Mouse (Mus musculus): Measurements from ENCODE around the gene Fbln1. TPM values are rescaled to one million over a fixed set of nuclear protein-coding genes. Genes with fewer than 3 reads are reported as not detected.

Fbln1 gene
- 45.3 and 47.0 TPM in 2 replicates for total RNA-seq (2021)
- long read RNA-seq, experiment 1, transcript Fbln1-201 (17 exons, 3,659 nt): minor isoform, 28 of 80 reads
- long read RNA-seq, experiment 1, transcript Fbln1-202 (15 exons, 2,273 nt): major isoform, 47 of 80 reads
- long read RNA-seq, experiment 1, partial matches to known transcripts: 3 of 80 reads
- long read RNA-seq, experiment 1, other reads (novel, unspliced or antisense): 2 of 80 reads
- long read RNA-seq, experiment 2, transcript Fbln1-202 (15 exons, 2,273 nt): major isoform, 34 of 65 reads
- long read RNA-seq, experiment 2, transcript Fbln1-201 (17 exons, 3,659 nt): minor isoform, 17 of 65 reads
- long read RNA-seq, experiment 2, partial matches to known transcripts: 8 of 65 reads
- long read RNA-seq, experiment 2, other reads (novel, unspliced or antisense): 6 of 65 reads

- peak; percentile 89 for DNase-seq
Measured at GRCm38 (mm10) chr15:85205792-85206702, at the start of gene Fbln1. Gene Fbln1, plus strand, starts transcription at chr15:85205949.

DNA sequence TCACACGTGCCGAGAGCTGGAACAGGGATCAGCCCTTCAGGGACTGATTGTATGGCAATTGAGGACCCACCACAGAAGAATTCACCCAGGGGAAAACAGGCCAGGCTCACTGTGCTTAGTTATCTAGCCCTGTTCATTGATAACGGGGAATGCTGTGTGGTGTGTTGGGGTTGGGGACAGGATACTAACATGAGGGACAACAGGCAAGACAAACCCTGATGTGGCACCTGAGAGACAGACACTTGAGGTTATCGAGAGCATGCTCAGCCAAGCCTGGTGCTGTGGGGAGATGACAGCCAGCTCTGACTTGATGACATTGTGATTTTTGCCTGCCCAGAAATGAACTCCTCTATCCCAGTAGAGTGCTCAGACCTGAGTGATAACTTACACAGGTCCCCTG is 49.6 kb upstream of the Fbln1 start:
- DNase-seq: no peak

GRCm38 (mm10) chr15:85161416-85161815 is 44.3 kb upstream of the Fbln1 start:
- DNase-seq: no peak

DNA sequence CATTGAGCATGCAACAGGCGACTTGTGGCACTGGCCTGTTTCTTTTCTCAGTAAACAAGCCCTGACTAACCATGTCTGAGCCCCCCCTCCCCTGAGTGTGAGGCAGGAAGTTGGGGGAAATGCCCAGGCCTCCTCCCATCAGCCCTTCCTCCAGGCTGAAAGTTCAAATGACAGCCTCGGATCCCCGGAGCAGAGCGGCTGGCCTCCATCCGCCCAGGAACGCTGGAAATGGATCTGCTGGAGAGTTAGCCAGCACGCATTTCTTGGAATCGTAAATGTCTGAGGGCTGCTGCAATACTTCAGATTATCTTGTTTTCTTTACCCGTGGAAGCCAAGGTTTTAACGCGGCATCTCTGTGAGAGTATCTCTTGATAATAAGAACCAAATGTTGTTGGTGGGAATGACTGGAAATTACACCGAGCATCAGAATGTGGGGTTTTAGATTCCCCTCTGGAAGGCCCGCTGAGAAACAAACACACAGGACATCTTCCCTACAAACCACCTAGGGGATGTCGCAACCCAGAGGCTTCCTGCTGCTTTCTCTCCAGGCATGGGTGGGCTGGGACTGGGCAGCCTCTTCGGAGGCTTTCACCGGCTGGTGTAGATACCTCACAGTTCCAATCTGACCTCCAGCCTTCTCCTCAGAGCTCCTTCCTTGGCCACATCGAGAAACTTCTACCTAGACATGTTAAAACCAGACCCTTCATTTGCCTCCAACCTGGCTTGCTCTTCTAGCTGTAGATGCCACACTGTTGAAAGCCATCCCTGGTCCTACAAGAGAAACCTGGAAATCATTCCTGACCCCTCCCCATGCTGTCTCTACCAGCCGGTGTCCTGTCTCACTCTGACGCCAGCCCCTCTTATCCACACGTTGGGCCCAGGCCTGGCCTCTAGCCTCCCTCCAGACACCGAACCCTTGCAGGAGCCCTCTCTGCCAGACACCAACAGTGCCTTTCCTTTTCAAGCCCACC is 42.8 kb upstream of the Fbln1 start:
- DNase-seq: peak; percentile 10

- DNase-seq: no peak
Measured at GRCm38 (mm10) chr15:85166433-85166933, 39.3 kb upstream of the Fbln1 start.

DNA sequence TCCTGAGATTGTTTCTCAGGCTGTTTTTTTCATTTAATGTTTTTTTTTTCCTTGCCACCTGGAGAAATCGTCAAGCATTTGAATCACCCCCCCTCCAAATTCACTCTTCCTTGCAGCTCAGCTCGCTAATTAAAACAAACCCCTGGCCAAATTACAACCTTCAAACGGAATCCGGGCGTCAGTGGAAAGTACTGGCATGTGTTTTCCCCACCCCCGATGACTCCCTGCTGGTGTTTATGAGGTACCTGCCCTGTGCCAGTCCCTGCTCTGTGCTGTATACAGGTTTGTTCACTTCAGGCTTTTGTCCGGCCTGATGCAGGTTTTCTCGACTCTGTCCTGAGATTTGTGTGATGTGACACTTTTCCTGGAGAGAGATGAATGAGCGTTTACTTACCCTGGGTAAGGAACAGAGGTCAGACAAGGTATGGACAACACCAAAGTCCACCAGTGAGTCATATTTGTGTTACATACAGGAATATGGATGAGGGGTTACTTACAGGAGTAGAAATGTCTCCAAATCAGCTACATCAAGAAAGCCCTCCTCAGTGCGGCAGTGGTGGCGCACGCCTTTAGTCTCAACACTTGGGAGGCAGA is 38.6 kb upstream of the Fbln1 start:
- no peak for DNase-seq

GRCm38 (mm10) chr15:85172054-85172453 is 33.7 kb upstream of the Fbln1 start:
- no peak for DNase-seq

DNA sequence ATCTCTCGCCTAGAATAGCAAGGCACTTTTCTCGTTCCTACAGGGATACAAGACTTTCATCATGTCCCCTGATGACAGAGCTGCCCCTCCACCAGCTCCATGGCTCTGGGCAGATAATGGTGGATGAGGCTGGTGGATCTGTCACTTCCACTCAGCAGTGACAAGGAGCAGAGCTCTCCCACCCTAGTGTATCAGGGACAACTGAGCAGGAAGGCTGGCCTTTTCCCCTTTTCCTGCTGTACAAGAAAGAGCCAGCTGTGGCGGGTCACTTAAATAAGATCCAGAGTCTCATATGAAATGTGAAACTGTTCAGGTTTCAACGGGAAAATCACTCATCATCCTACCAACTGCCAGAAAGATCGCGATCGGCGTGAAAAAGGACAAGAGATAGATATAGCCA is 32.3 kb upstream of the Fbln1 start:
- DNase-seq: no peak

GRCm38 (mm10) chr15:85174060-85174459 is 31.7 kb upstream of the Fbln1 start:
- no peak for DNase-seq

DNA sequence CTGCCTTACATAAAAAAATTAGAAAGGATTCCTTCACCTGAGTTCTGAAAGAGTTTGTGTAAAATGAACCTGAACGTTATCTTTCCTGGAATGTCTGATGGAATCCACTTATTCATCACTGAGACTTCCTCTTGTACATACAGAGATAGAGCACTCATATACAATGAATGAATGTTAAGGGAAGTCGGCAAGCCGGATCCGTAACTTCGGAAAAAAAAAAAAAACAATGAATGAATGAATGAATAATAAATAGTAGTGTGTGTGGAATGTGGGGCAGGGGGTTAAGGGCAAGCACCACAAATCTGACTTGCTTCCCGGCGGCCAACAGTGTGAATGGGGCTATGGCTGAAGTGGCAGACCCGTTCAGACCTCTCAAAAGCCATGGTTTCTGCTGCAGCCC is 28.2 kb upstream of the Fbln1 start:
- peak; percentile 46 for DNase-seq

GRCm38 (mm10) chr15:85178172-85178571 is 27.6 kb upstream of the Fbln1 start:
- no peak for DNase-seq

GRCm38 (mm10) chr15:85179528-85180180 is 26.1 kb upstream of the Fbln1 start:
- no peak for DNase-seq

DNA sequence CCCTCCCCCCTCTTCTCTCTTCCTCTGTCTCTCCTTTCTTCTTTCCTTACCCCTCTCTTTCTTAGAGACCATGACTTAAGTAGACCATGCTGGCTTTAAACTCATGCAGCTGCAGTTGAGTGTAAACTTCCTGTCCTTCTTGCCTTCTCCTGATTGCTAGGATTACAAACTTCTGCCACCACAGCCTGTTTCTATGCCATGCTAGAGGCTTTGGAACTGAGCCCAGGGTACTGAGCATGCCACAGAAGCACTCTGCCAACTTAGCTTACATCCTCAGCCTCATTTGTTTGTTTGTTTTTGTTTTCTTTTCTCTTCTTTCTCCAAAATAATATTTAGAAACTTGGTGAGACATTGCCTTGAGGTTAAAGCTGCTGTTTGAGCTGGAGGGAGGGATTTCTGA is 25.4 kb upstream of the Fbln1 start:
- no peak for DNase-seq

- DNase-seq: no peak
Measured at GRCm38 (mm10) chr15:85182063-85182462, 23.7 kb upstream of the Fbln1 start.

- peak; percentile 28 for DNase-seq
Measured at GRCm38 (mm10) chr15:85186916-85187315, 18.8 kb upstream of the Fbln1 start.

- no peak for DNase-seq
Measured at GRCm38 (mm10) chr15:85188167-85188778, 17.5 kb upstream of the Fbln1 start.

DNA sequence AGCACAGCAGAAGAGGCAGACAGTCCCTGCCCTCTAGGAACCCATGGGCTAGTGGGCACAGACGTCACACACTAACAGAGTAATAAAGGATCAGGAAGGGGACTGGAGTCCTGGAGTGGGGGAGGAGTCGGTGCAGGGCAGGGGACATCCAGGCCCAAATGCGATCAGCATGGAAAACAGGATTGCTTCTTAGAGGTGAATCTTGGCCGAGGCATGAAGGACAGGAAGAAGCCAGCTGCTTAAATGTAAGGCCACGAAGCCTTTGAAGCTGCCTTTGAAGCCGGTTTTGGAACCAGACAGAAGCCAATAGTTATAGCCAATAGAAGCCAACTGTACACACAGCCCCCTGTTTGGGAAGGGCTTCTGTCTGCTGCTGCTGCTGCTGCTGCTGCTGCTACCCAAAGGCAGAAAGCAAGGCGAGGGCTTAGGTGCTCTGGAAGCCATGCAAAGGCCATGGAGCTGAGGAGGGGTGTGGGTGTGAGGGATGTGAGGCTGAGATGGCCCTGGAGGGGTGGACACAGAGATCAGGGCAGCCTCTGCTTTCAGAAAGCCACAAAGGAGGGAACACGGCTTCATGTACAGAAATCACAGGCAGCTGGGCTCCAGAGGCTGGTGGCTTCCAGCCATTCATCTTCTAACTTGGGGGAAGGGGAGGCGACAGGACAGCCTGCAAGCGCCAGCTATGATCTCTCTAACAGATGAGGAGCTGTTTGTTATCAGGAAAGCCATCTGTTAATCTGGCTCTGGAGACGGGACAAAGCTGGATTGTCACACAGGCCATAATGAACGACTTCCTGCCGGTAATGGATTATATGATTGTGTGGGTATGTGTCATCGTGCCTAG is 5.1 kb upstream of the Fbln1 start:
- DNase-seq: peak; percentile 71

- DNase-seq: no peak
Measured at GRCm38 (mm10) chr15:85202199-85202598, 3.5 kb upstream of the Fbln1 start.

DNA sequence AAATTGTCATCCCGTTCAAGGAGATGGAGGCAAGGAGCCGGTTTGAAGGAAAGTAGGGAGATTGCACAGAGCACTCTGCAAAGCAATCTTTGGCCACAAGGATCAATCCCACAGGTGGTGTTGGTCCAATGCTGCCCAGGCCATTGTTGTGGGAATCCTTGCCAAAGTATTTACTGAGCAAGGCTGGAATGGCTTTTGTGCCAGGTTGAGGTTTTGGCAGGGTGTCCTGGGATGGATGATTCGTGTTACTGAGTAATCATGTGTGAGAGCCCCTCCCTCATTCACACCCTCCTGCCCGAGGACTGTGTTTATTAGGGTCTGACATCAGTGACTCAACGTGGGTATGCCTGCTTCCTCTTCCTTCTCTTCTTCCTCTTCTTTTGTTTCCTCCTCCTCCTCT is 3.0 kb upstream of the Fbln1 start:
- DNase-seq: no peak

Data from adrenal gland, postnatal 14 days (tissue).